Mouse (Mus musculus) CH12.LX (cell line): ENCODE measurements around the gene Rhobtb1. TPM values are rescaled to one million over a fixed set of nuclear protein-coding genes. Genes with fewer than 3 reads are reported as not detected.
A peak's percentile ranks its signal among the peaks of the same experiment; 100 is the strongest.

Experiments used
- DNase-seq: peaks from one replicate; pipeline ENCODE4 v3.0.0-alpha.2; 2013; ENCODE audit errors: extremely low read depth
- H3K27ac ChIP-seq: 2 replicates; pipeline ENCODE4 v1.5.1; 2012; ENCODE audit warnings: low read depth, mild to moderate bottlenecking, control low read depth, moderate library complexity; ENCODE audit not compliant: insufficient read depth
- H3K27me3 ChIP-seq: replicated peaks from 2 replicates; pipeline ENCODE3; 2012; ENCODE audit warnings: inconsistent platforms
- H3K36me3 ChIP-seq, 2 experiments: replicated peaks in 1 of 2; 2 replicates each; pipeline versions ENCODE3 to v1.6.1; 2012; ENCODE audit warnings: inconsistent platforms in 1 of 2, low read length in 1 of 2, mild to moderate bottlenecking in 1 of 2, mixed read lengths in 1 of 2, moderate library complexity in 1 of 2; ENCODE audit not compliant: control insufficient read depth in 1 of 2, insufficient read depth in 1 of 2
- H3K4me1 ChIP-seq, 2 experiments: 2 replicates each; pipeline ENCODE4 v1.6.1; 2012; ENCODE audit warnings: inconsistent platforms in 1 of 2, moderate library complexity in 1 of 2; ENCODE audit not compliant: insufficient read depth in 2 of 2, control insufficient read depth in 1 of 2
- H3K4me2 ChIP-seq: 2 replicates; pipeline ENCODE4 v1.6.1; 2012; ENCODE audit warnings: low read depth, mild to moderate bottlenecking, control low read depth; ENCODE audit not compliant: poor library complexity, insufficient read depth, severe bottlenecking
- H3K4me3 ChIP-seq, 3 experiments: fragments of 150-350 bp in 1 of 3; sonication (generic) in 1 of 3; replicated peaks in 1 of 3; 2 replicates each; pipeline versions ENCODE3 to v1.5.1; 2011 to 2012; ENCODE audit warnings: low read depth in 2 of 3, low read length in 2 of 3, mild to moderate bottlenecking in 2 of 3, moderate library complexity in 2 of 3, control low read depth in 1 of 3, improper control_type of control experiment in 1 of 3, inconsistent platforms in 1 of 3, mixed read lengths in 1 of 3; ENCODE audit not compliant: poor library complexity in 1 of 3
- H3K79me2 ChIP-seq: replicated peaks from 2 replicates; pipeline ENCODE4 v1.6.1; 2012; ENCODE audit warnings: mild to moderate bottlenecking, moderate library complexity; ENCODE audit not compliant: control insufficient read depth, poor library complexity, insufficient read depth, severe bottlenecking; ENCODE audit errors: extremely low read depth
- H3K9ac ChIP-seq: 2 replicates; pipeline ENCODE4 v1.6.1; 2012; ENCODE audit warnings: low read depth, mild to moderate bottlenecking, control low read depth, moderate library complexity; ENCODE audit not compliant: insufficient read depth
- H3K9me3 ChIP-seq: replicated peaks from 2 replicates; pipeline ENCODE3; 2012; ENCODE audit warnings: low read length, inconsistent platforms, mixed read lengths
- BHLHE40 ChIP-seq: IDR thresholded peaks from 2 replicates; pipeline ENCODE4 v1.6.1; 2011; ENCODE audit warnings: mild to moderate bottlenecking, low read depth, low read length, improper control_type of control experiment
- CHD1 ChIP-seq: IDR thresholded peaks from 2 replicates; pipeline ENCODE4 v1.6.1; 2012; ENCODE audit warnings: low read depth, low read length, improper control_type of control experiment, inconsistent platforms
- CTCF ChIP-seq, 2 experiments: IDR thresholded peaks in 1 of 2; conservative IDR thresholded peaks in 1 of 2; 2 replicates each; pipeline ENCODE4 v1.5.1; 2011 to 2012; ENCODE audit warnings: low read depth in 2 of 2, low read length in 2 of 2, improper control_type of control experiment in 1 of 2, inconsistent platforms in 1 of 2, mild to moderate bottlenecking in 1 of 2, moderate library complexity in 1 of 2
- GABPA ChIP-seq: IDR thresholded peaks from 2 replicates; pipeline ENCODE4 v1.6.1; 2012; ENCODE audit warnings: low read depth, low read length, improper control_type of control experiment, inconsistent platforms; ENCODE audit not compliant: insufficient replicate concordance
- HCFC1 ChIP-seq: IDR thresholded peaks from 2 replicates; pipeline ENCODE4 v1.6.1; 2012; ENCODE audit warnings: low read depth, mild to moderate bottlenecking, inconsistent platforms, low read length, improper control_type of control experiment
- JUN ChIP-seq: IDR thresholded peaks from 2 replicates; pipeline ENCODE4 v1.6.1; 2011; ENCODE audit warnings: low read depth, mild to moderate bottlenecking, low read length, improper control_type of control experiment, moderate library complexity; ENCODE audit not compliant: insufficient read depth
- KAT2A ChIP-seq: IDR thresholded peaks from 2 replicates; pipeline ENCODE4 v1.6.1; 2012; ENCODE audit warnings: low read length, improper control_type of control experiment, inconsistent platforms; ENCODE audit not compliant: insufficient replicate concordance
- MEF2A ChIP-seq: IDR thresholded peaks from 2 replicates; pipeline ENCODE4 v1.6.1; 2014; ENCODE audit warnings: low read depth, mild to moderate bottlenecking, inconsistent platforms, low read length, improper control_type of control experiment, borderline replicate concordance
- MXI1 ChIP-seq: IDR thresholded peaks from 2 replicates; pipeline ENCODE4 v1.6.1; 2011; ENCODE audit warnings: mild to moderate bottlenecking, low read depth, low read length, improper control_type of control experiment
- MYC ChIP-seq: IDR thresholded peaks from 2 replicates; pipeline ENCODE4 v1.6.1; 2011; ENCODE audit warnings: low read depth, mild to moderate bottlenecking, improper control_type of control experiment, low read length
- NELFE ChIP-seq: IDR thresholded peaks from 2 replicates; pipeline ENCODE4 v1.6.1; 2011; ENCODE audit warnings: low read depth, low read length, improper control_type of control experiment
- POLR2AphosphoS2 ChIP-seq: IDR thresholded peaks from 2 replicates; pipeline ENCODE4 v1.6.1; 2011; ENCODE audit warnings: low read depth, low read length, improper control_type of control experiment
- RAD21 ChIP-seq: IDR thresholded peaks from 2 replicates; pipeline ENCODE4 v1.6.1; 2011; ENCODE audit warnings: low read depth, mild to moderate bottlenecking, low read length, improper control_type of control experiment, moderate library complexity
- TCF12 ChIP-seq: IDR thresholded peaks from 2 replicates; pipeline ENCODE4 v1.6.1; 2014; ENCODE audit warnings: low read depth, mild to moderate bottlenecking, inconsistent platforms, low read length, improper control_type of control experiment
- USF1 ChIP-seq: IDR thresholded peaks from 2 replicates; pipeline ENCODE4 v1.6.1; 2014; ENCODE audit warnings: low read depth, mild to moderate bottlenecking, inconsistent platforms, low read length, improper control_type of control experiment
- USF2 ChIP-seq: conservative IDR thresholded peaks from 2 replicates; pipeline ENCODE4 v1.6.1; 2011; ENCODE audit warnings: low read depth, low read length, improper control_type of control experiment
- ZC3H11A ChIP-seq: IDR thresholded peaks from 2 replicates; pipeline ENCODE4 v1.6.1; 2012; ENCODE audit warnings: low read depth, mild to moderate bottlenecking, inconsistent platforms, low read length, improper control_type of control experiment
- ZMIZ1 ChIP-seq: IDR thresholded peaks from 2 replicates; pipeline ENCODE4 v1.6.1; 2012; ENCODE audit warnings: low read depth, mild to moderate bottlenecking, inconsistent platforms, low read length, improper control_type of control experiment
- dilution Hi-C: fragments of 300-500 bp; cut with MboI; formaldehyde crosslinking; loops from 2 replicates; pipeline ENCODE4 v1.14.3; 2020; ENCODE audit warnings: low sequenced_read_pairs; ENCODE audit not compliant: extremely low pct_unique_long_range_greater_than_20kb, extremely low pct_ligation_motif_present
- in situ Hi-C: fragments of 300-500 bp; cut with MboI; formaldehyde crosslinking; loops from 3 replicates; pipeline ENCODE4 v1.14.3; 2019; ENCODE audit warnings: low sequenced_read_pairs, low pct_ligation_motif_present, low pct_unique_long_range_greater_than_20kb, mixed read lengths
- polyA plus RNA-seq: library from polyadenylated mRNA; unstranded; fragments of >175 nt; gene quantifications from 2 replicates; pipeline ENCODE4 v1.2.1, GENCODE M21; 2012; ENCODE audit warnings: low read depth; ENCODE audit not compliant: insufficient read length
- total RNA-seq, 2 experiments: library from RNA; depleted of rRNA; stranded (reverse); fragments of 300-350 nt in 1 of 2; fragments of >200 nt in 1 of 2; gene quantifications; 2 replicates each; pipeline ENCODE4 v1.2.3; 2012 to 2014

Rhobtb1 gene
- total and polyA plus RNA-seq, 3 experiments, result 3.1 to 12.2 (median 3.4) TPM

- H3K36me3 ChIP-seq, result peaks cover 11 to 37% of the 10 kb centered on the region in 2 experiments
- H3K27me3 ChIP-seq, result no peaks in the 10 kb centered on the region
- dilution Hi-C loops (no loop called here), in situ Hi-C loops (no loop called here)
- TF ChIP-seq RAD21 (no peak), USF2 (no peak), ZMIZ1 (no peak)
- no peak overlapping the region for H3K27ac ChIP-seq
- no peak overlapping the region for H3K4me2 ChIP-seq
- no peaks in the 10 kb centered on the region for H3K9me3 ChIP-seq
- H3K4me3 ChIP-seq, result no peak overlapping the region
- no peaks in the 10 kb centered on the region for H3K4me1 ChIP-seq
- H3K79me2 ChIP-seq, result no peaks in the 10 kb centered on the region
- DNase-seq, result no peak
- H3K9ac ChIP-seq, result no peak overlapping the region
These were observed 180.0 kb downstream of the Rhobtb1 start for GRCm38 (mm10) chr10:69331231-69331630.

GRCm38 (mm10) chr10:69333212-69333611 is 182.0 kb downstream of the Rhobtb1 start:
- Histone ChIP-seq H3K27me3 (no peaks in the 10 kb centered on the region), H3K27ac (no peak overlapping the region), H3K4me1 (no peaks in the 10 kb centered on the region), H3K36me3 (peaks cover 28 to 53% of the 10 kb centered on the region in 2 experiments), H3K9ac (no peak overlapping the region), H3K4me2 (no peak overlapping the region), H3K4me3 (no peak overlapping the region), H3K9me3 (no peaks in the 10 kb centered on the region), H3K79me2 (no peaks in the 10 kb centered on the region)
- dilution Hi-C loops (no loop called here), in situ Hi-C loops (no loop called here)
- no peak for DNase-seq
- TF ChIP-seq POLR2AphosphoS2 (0 out of 2 replicates have a peak, but pooled peaks have one; percentile 70), MXI1 (no peak)

- Histone ChIP-seq H3K9ac (no peak overlapping the region), H3K9me3 (no peaks in the 10 kb centered on the region), H3K27ac (no peak overlapping the region), H3K4me3 (no peak overlapping the region), H3K4me1 (no peaks in the 10 kb centered on the region), H3K36me3 (peaks cover 33 to 65% of the 10 kb centered on the region in 2 experiments), H3K79me2 (no peaks in the 10 kb centered on the region), H3K4me2 (no peak overlapping the region), H3K27me3 (no peaks in the 10 kb centered on the region)
- dilution Hi-C loops (no loop called here), in situ Hi-C loops (no loop called here)
- TF ChIP-seq JUN, result no peak
- no peak for TF ChIP-seq MEF2A
- TF ChIP-seq HCFC1, result no peak
- no peak for TF ChIP-seq USF1
- no peak for TF ChIP-seq ZC3H11A
- no peak for TF ChIP-seq CTCF (conservative IDR thresholded peaks at IDR 0.05 in 1 of 2, IDR thresholded peaks at IDR 0.05 in 1 of 2; ENCODE audit: low read depth in 2 of 2, low read length in 2 of 2)
- TF ChIP-seq KAT2A, result no peak
- no peak for TF ChIP-seq NELFE
- no peak for TF ChIP-seq GABPA
- TF ChIP-seq MYC, result no peak
- TF ChIP-seq BHLHE40, result no peak
- TF ChIP-seq POLR2AphosphoS2, result no peak
- TF ChIP-seq CHD1, result no peak
- TF ChIP-seq TCF12, result no peak
- DNase-seq, result no peak
These were observed 183.3 kb downstream of the Rhobtb1 start for GRCm38 (mm10) chr10:69334271-69335194.
